Mouse (Mus musculus): ENCODE measurements at regions not wholly inside any gene's neighbourhood (a gene's known extent, or its start where the extent isn't known, plus 50 kb on each side); places are given as distances from the start of the nearest gene placed in this dataset.

- TF ChIP-seq CTCF (IDR thresholded peaks at IDR 0.05; ENCODE audit: low read depth) (no peak), EP300 (IDR thresholded peaks at IDR 0.05; ENCODE audit: low read depth) (no peak)
These were observed 56.9 kb upstream of the Trabd2b start for GRCm38 (mm10) chr4:114349601-114350000.

All from liver, postnatal 0 days (tissue).